Mouse (Mus musculus): Measurements from ENCODE around the gene Zmym5.
"Not testable (repeated sequence)": the region's sequence is repeated elsewhere in the genome, so short reads cannot be mapped to it uniquely, and the experiment has no call there.

Gene Zmym5

DNA sequence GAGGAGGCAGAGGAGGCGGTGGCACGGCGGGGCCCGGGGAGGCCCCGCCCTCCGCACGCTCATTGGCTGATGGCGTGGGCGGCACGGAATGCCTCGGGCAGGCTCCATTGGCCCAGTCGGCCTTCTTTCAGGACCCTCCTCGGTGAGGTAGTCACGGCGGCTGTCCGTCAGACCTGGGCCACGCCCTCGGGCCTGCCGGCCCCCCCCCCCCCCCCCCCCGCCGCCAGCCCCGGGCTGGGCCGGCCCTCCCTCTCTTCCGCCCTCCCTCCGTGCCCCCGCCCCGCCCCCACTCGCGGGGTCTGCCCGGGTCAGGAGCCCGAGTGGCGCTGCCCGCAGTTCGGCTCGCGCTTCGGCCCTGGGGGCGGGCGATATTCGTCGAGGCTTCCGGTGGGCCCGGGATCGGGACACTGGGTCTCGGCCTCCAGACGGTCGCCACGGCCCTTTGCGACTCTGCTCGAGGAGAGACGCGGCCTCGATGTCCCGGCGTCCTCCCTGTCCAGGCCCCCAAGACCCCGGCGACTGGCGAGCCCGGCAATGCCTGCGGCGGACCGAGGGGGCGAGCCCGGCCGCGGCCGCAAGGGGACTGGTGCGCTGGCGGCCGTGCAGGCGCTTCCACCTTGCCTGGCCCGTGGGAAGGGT, at the start of gene Zmym5:
TSS of gene Zmym5 (minus strand) at position 16 of the 639 bp plus-strand sequence.
- peak; percentile 80 to 86 for DNase-seq

DNA sequence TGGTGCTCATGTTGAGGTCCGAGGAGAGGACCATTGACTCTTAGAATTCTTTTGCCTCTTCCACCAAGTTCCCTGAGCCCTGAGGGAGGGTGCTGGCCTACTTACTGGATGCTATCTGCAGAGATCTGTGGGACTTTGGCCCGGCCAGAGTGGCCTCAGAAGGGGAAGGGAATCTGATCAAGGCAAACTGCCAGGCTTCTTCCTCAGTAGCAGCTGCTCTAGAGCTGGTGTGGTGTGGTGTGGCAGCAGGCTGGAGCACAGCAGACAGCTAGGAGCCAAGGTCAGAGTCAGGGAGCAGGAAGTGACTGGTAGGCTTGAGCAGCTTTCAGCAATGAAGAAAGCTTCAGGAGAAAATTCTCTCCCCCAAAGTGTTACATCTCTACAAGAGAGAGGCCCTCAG, 38.2 kb upstream of the Zmym5 start:
- no peak for DNase-seq

DNA sequence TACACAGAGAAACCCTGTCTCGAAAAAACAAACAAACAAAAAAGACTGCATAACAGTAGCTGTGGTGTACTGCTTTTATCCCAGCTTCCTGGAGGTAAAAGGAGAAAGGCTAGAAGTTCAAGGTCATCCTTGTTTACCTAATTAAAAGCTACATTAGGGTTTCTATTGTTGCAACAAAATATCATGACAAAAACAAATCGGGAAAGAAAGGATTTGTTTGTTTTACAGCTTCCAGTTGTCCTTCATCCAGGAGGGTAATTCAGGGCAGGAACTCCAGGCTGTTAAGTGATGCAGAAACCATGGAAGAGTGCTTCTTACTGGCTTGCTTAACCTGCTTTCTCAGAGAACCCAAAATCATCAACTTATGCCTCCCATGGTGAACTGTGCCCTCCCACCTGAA, 36.8 kb upstream of the Zmym5 start:
- DNase-seq, result no peak

DNA sequence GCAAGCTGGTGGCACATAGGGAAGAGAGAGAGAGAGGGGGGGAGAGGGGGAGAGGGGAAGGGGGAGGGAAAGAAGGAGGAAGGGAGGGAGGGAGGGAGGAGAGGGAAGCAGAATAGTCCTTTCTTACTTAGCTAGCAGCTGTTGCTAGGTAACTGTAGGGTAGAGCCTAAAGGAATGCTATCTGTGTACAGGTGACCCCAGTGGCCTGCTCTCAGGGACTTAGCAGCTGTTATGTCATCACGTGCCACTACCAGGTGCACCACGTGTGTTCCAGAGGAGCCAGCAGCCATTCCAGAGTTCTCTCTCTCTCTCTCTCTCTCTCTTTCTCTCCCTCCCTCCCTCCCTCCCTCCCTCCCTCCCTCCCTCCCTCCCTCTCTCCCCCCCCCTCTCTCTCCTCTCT, 33.0 kb upstream of the Zmym5 start:
- DNase-seq, result no peak

DNA sequence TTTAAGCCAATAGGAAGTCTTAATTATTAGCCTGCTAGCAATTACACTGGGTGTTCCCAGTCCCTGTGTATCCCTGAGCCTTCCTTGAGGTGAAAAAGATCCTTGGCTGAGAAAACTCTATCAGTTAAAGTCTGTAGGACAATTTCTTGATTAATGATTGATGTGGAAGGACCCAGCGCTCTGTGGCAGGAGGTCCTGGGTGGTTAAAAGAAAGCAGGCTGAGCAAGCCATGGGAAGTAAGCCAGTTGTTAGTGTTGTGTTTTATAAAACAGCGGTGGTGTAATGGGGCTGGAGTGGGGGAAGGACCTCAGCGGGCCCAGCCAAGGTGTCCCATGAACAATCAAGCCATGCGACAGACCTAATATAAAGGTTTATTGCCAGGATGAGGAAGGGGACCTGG, 32.5 kb upstream of the Zmym5 start:
- DNase-seq, result no peak

DNA sequence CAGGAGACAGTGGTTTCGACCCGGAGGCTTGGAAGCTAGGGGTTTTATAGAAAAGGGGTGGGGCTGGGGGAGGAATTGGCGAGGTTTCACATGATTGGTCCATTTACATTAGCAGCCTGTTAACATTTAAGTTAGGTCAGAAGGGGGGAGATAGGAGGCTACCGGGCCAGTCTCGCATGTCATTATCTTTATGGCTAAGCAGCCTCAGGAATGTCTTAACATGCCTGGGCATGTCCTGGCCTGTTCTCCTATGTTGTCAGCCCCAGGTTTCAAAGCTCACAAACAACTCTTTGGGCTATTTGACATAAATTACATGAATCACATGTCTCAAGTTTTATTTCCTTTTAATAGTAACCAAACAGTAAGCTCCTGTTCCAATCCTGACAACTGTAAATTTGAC, 23.1 kb upstream of the Zmym5 start:
- DNase-seq, result not testable (repeated sequence)

DNA sequence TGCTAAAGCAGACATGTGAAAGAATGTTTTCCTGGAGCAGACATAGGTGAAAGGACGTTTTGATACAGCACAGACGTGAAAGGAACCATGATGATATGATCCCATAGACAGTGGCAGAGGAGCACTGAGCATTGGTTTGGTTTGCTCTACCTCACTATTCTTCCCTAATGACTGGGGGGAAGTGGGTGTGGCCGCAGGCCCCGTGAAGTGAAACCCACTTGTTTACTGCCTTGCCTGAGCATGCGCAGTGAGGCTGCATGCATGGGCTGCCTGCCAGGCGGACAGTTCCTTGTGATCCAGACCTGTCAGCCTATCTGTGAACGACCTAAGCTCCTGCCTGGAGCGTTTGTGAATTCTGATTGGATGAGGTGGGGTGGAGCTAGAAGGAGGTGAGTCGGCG, 21.7 kb upstream of the Zmym5 start:
- DNase-seq, result not testable (repeated sequence)

DNA sequence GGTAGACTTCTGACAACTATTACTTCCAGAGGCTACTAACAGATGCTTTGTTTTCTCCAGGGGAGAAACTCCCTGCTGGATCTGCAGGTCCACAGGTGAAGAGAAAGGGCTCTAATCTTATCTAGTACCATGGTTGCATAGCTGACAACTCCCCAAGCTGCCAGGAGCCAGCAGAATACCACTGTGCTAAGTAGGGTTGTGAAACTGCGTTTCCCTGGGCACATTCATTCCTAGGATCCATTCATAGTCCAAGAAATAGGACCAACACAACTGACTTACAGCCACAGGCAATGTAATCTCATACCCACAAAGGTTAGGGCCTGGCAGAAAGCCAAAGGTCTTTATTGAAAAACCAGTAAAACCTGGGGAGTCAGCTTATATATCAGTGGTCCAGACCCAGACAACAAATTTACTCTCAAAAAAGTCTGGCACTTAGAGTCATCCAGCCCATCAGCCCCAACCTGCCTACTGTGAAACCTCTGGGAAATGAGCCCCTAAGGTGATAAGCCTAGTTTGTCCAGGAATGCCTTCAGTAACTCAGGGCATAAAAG, 21.1 kb upstream of the Zmym5 start:
- DNase-seq, result no peak

DNA sequence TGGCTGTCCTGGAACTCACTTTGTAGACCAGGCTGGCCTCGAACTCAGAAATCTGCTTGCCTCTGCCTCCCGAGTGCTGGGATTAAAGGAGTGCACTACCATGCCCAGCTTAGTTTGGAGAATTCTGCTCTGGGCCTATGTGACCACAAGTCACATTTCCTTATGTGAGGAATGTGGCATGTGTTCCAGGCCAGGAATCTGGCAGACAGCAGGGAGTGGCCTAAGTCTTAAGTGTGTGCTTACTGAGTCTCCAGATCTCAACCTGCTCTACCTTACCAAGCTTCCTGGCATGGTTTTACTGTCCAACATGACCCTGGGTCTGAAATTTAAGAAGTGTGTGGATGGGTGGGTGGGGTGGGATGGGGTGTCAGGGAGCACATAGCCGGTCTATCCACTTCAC, 20.6 kb upstream of the Zmym5 start:
- DNase-seq, result no peak

DNA sequence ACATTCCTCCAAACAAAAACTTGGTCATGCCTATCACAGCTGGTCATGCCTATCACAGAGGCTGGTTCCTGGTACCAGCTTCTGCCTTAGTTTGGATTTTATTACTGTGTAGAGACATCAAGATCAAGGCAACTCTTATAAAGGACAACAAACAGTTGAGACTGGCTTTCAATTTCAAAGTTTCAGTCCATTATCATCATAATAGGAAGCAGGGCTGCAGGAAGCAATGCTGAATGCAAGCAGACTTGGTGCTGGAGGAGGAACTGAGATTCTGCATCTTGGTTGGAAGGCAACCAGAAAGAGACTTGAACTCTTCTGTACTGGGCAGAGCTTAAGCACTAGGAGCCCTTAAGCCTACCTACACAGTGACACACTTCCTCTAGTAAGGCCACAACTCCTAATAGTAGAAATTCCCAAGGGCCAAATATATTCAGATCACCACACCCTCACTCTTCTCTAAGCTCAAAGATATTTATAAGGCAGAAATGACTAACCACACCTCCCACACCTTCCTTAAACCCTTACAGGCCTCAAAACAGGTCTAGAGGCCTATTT, 19.1 kb upstream of the Zmym5 start:
- no peak for DNase-seq

DNA sequence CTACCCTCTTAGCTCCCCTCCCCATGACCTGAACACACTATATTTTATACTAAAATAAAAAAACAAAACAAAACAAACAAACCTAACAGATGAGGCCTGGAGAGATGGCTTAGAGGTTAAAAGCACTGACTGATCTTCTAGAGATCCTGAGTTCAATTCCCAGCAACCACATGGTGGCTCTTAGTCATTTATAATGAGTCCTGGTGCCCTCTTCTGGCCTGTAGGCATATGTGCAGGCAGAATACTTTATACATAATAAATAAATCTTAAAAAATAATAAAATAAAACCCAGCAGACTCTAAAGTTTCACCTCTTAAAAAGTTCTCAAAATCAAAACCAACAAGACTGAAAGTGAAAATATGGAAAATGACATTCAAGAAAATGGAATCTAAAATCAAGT, 13.0 kb upstream of the Zmym5 start:
- DNase-seq, result no peak

DNA sequence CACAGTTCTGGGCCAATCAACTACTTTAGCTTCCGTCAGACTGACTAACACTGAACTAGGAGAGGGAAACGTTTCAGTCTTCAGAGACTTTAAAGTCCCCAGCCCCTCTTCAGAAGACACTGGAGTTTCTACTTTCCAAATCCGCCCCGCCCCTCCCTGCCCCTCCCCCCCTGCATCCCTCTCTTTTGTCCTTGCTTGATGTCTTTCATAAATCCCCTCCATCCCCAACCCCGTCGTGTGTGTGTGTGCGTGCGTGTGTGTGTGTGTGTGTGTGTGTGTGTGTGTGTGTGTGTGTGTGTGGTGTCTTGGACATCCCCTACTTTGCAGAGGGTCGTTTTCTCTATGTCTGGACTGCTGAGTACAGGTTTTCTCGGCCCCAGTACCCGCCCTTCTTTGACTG, 6.1 kb upstream of the Zmym5 start:
- DNase-seq, result no peak

DNA sequence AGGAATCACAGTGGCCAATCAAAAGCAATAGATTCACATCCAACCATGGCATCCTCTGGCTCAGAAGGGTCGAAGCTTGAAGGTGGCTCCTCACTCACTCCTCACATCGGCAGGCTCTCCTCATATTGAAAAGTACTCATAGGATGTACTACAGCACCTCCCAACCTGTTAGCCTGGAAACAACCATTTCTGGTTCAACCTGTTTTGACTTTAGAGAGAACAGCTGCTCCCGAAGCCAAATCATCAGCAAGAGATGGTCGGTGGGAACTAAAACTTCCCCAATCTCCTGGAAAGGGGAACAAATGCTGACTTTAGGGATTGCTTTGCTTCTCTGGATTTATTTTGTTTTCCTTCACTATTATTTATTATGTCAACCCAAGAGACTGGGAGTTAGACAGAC, 5.6 kb upstream of the Zmym5 start:
- no peak for DNase-seq

DNA sequence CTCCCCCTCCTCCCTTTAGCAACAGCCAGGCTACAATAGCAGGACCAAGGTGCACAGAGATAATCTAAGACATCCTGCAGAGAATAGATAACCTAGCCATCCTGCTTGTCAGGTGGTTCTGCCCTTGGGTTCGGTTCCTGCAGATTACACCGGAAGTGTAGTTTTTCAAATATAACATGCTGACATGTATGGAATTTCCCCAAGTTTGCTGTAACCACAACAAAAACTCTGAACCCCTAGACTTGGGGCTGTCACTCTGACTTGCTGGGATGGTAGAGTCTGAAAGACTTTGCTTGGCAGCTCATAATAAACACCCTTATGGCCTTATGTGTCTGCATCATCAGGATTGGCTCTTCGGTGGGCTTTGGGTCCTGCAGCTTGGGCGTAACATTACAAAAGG, 5.0 kb upstream of the Zmym5 start:
- no peak for DNase-seq

DNA sequence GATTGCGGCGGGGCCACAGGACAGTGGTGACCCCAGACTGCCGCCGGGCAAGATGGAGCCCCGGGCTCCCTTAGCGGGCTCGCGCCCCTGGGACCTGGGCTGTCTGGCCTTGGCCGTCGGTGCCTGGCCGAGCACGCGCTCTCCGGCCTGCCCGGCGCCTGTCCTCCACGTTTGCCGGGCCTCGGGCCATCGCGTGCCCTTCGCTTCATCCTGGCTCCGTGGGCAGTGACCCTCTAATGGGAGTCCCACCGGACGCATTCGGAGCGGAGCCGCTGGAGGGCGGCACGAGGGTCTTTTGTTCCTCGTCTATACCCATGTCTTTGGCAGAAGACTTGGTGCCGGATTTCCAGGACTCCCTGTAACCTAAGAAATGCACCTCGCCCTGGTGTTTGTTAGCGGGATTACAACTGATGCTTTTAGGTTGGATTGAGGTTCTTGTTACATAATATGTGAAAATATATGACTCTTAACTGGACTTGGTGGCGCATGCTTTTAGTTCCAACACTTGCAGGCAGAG, 1.1 kb upstream of the Zmym5 start:
- peak; percentile 82 for DNase-seq

DNA sequence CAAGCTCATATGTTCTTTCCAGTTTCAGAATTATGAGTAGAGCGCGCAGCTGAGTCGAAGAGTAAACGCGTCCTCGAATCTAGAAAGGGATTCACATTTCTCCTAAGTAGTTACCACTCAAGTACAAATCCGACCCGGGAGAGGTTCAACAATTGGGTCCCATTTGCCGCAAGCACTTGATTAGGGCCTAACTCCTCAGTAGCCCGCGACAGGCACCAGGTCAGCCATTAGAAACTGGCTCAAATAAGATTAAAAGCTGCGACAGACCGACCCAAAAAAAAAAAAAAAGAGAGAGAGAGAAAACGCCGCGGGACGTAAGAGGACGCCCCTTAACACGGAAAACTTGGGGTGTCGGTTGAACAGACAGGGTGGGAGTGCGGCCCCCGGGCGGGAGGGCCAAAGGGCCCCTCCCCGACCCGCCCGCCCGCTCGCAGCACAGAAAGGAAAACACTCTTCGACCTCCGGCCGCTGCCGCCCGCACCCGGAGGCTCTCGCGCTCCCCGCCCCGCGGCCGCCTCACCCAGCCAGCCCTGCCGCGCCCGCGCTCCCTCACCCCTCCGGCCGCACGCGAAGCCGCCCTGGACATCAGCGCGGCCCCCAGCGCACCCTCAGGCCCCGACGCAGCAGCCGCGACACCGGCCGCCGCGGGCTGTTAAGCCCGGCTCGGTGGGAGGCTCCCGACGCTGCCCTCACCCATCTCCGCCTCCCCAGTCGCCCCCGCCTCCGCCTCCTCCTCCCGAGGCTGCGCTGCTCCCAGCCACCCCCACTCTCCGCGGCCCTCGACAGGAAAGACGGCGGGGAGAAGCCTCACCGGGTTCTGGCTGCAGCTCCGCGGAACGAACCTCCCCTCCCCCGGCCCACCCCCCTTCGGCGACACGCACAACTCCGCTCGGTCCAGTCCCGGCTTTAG, 480 bp downstream of the Zmym5 start:
- peak; percentile 41 to 71 for DNase-seq

DNA sequence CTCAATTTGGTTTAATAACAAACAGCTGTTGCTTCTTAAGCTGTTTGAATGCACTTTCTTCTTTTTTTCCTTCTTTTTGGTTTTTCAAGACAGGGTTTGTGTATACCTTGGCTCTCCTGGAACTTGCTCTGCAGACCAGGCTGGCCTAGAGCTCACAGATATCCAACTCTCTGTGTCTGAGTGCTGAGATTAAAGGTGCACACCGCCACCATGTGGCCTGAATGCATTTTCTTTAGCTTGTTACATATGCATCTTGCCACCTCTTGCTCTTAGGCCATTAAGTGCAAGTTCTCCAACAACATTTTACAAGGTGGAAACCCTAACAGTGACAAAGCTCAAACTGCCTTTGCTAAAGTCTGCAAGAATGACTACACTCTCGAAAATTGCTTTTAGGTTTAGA, 18.3 kb downstream of the Zmym5 start:
- DNase-seq, result peak; percentile 62 to 65

DNA sequence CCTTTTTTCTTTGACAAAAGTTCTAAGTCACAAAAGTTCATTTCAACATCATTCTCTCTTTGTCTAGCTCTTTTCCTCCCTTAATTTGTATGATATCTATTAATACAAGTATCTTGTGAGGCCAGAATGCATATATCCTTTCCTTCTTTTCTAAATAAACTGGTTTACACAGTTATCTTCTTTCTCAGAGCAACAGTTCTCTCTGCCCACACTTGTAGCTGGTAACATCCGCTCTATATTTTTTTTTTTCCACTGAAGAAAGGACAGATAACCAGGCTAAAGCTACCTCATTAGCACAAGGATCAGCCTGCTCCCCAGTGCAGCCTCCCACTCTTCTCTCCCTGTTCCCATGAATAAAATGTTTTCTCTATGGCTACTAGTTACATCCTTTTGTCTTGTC, 26.9 kb downstream of the Zmym5 start:
- DNase-seq, result no peak

DNA sequence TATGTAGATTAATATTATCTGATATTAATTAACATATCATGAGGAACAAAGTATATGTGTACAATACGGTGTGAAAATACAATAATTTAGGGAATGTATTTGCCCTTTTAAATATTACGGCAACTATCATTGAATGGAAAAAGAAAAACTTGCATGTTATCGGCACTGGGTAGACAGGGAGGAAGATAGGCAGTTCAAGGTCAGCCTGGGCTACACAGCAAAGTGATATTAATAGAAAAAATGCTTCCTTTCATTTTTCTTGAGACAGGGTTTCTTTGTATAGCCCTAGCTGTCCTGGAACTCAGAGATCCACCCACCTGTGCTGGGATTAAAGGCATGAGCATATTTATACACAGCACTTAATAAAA, 32.6 kb downstream of the Zmym5 start:
- DNase-seq, result no peak

DNA sequence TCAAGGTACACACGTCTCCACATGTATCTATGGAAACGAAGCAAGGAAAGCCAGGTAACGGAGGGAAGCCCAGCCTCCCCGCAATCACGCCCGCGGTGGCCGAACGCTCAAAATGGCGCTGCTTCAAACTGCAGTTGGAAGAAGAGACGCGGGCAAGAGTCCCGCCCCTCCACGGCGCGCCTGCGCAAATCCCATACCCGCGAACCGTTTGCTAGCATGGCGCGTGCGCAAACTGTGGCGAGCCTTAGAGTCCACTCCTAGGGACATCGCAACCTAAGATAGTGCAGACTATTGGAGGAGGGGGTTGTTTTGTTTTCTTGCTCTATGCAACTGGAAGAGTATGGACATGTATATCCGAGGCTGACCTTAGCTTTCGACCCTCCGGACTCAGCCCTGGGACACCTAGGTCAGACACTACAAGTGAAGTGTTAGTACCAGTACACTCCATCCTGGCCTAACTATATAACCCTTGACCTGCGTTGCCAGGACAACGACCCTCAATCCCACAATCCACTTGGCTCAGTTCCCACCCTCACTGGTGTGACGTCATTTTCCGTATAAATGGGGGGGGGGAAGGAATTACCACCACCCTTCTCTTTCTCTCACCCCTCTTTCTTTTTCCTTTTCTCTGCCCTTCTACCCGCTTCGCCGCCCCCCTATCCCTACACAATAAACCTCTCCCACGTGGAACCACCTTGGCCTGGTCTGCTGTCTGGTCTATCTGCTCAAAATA, 33.1 kb downstream of the Zmym5 start, which contains the start of gene Pspc1:
TSS of gene Pspc1 (minus strand) at position 117 of the 733 bp plus-strand sequence.
- DNase-seq, result peak; percentile 97 to 99

DNA sequence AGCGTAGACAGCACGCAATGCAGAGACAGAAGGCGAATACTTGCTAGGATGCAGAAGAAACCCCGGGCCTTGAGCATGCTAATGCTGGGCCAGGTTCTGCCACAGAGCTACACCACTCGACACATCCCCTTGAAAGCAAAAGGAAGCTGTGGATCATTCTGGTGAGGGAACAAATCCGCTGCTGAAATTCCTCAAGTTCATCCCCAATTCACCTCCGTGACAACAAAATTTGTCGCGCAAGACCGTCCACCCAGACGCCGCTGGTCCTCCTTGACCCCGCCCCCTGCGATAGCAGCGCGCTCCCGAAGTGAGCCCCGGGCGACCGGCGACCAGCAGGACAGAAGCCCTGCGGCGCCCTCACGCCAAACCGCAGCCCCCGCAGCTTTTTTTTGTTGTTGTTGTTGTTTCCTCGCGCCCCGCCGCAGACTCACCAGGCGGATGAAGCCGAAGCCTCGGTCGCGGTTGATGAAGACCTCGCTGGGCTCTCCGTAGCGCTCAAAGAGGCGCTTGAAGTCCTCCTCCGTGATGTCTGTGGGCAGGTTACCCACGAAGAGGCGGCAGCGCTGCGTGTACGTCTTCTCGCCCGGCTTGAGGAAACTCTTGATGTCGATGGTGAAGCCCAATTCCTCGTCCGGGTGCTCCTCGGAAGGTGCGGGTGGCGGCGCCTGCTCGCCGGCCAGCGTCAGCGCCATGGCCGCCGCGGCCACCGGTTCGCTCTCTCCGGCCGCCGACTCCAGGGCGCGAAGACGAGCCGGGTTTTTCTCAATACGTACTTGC, 34.0 kb downstream of the Zmym5 start:
- peak; percentile 78 for DNase-seq

Measured in cerebellum, adult 18-20 months (tissue).